Comparison of ENCODE assay signal across 32 mouse cellular contexts in genomic region chr1:80504081-80504480, GRCm38 (mm10). TPM values are rescaled to one million over a fixed set of nuclear protein-coding genes. Genes with fewer than 3 reads are reported as not detected.
"Had no signal": no experiment of that assay in that cellular context is flagged by ENCODE, and none has a peak within 500 bp of the region (broad histone marks: within the 10 kb centered on the region; RNA-seq: fewer than 3 reads in every experiment).

No protein-coding gene starts in this region.

- H3K9ac ChIP-seq: embryonic facial prominence, embryonic 12.5 days; embryonic facial prominence, embryonic 13.5 days; embryonic facial prominence, embryonic 15.5 days; forebrain, embryonic 12.5 days; forebrain, embryonic 13.5 days; forebrain, embryonic 15.5 days; forebrain, postnatal 0 days had no signal

- H3K9me3 ChIP-seq: embryonic facial prominence, embryonic 10.5 days; embryonic facial prominence, embryonic 12.5 days; embryonic facial prominence, embryonic 13.5 days; embryonic facial prominence, embryonic 15.5 days; forebrain, embryonic 10.5 days; forebrain, embryonic 12.5 days; forebrain, embryonic 13.5 days; forebrain, embryonic 15.5 days; heart, embryonic 10.5 days had no signal

- ATAC-seq: forebrain, embryonic 13.5 days; forebrain, embryonic 14.5 days; forebrain, embryonic 15.5 days; forebrain, postnatal 0 days had no signal

- H3K27ac ChIP-seq: embryonic facial prominence, embryonic 10.5 days; embryonic facial prominence, embryonic 12.5 days; embryonic facial prominence, embryonic 13.5 days; embryonic facial prominence, embryonic 15.5 days; forebrain, embryonic 10.5 days; forebrain, embryonic 12.5 days; forebrain, embryonic 13.5 days; forebrain, embryonic 15.5 days; gastrocnemius, adult 2 months; heart, adult 2 months; heart, embryonic 10.5 days had no signal

- H3K4me3 ChIP-seq: embryonic facial prominence, embryonic 10.5 days; embryonic facial prominence, embryonic 12.5 days; embryonic facial prominence, embryonic 13.5 days; embryonic facial prominence, embryonic 15.5 days; erythroblast, embryonic 14.5 days; forebrain, embryonic 10.5 days; forebrain, embryonic 12.5 days; forebrain, embryonic 13.5 days; forebrain, embryonic 15.5 days; gastrocnemius, adult 2 months; heart, adult 2 months; heart, embryonic 10.5 days had no signal

- H3K4me2 ChIP-seq: embryonic facial prominence, embryonic 12.5 days; embryonic facial prominence, embryonic 13.5 days; embryonic facial prominence, embryonic 15.5 days; forebrain, embryonic 12.5 days; forebrain, embryonic 13.5 days; forebrain, embryonic 15.5 days; heart, embryonic 11.5 days had no signal

- H3K27me3 ChIP-seq: embryonic facial prominence, embryonic 12.5 days; embryonic facial prominence, embryonic 13.5 days; embryonic facial prominence, embryonic 15.5 days; forebrain, embryonic 12.5 days; forebrain, embryonic 13.5 days; forebrain, embryonic 15.5 days had no signal

- DNase-seq: cerebellum, adult 8-10 months; cerebellum, adult 9-10 months; cerebellum, adult 9-11 months; cerebellum, postnatal 25 days; cerebellum, postnatal 36 days; gastrocnemius, adult 2 months; gastrocnemius, postnatal 10 days; gastrocnemius, postnatal 14 days; gastrocnemius, postnatal 25 days; gastrocnemius, postnatal 36 days; heart, adult 11 months; heart, adult 18-20 months; heart, adult 2 months had no signal

- H3K4me1 ChIP-seq: embryonic facial prominence, embryonic 10.5 days; embryonic facial prominence, embryonic 12.5 days; embryonic facial prominence, embryonic 15.5 days; forebrain, embryonic 10.5 days; forebrain, embryonic 12.5 days; forebrain, embryonic 13.5 days; heart, embryonic 10.5 days had no signal

- H3K36me3 ChIP-seq: embryonic facial prominence, embryonic 10.5 days; embryonic facial prominence, embryonic 12.5 days; embryonic facial prominence, embryonic 15.5 days; forebrain, embryonic 10.5 days; forebrain, embryonic 12.5 days; forebrain, embryonic 15.5 days; heart, embryonic 10.5 days had no signal

RNA-seq across cellular contexts. Expression of gene Gm45261, which starts 42.8 kb away (rescaled TPM):
- polyA plus RNA-seq: cortical plate, adult 2 months; embryonic facial prominence, embryonic 10.5 days; embryonic facial prominence, embryonic 11.5 days; embryonic facial prominence, embryonic 12.5 days; embryonic facial prominence, embryonic 13.5 days; embryonic facial prominence, embryonic 14.5 days; embryonic facial prominence, embryonic 15.5 days; erythroblast, embryonic 14.5 days; forebrain, embryonic 10.5 days; forebrain, embryonic 11.5 days; forebrain, embryonic 12.5 days; forebrain, embryonic 13.5 days; forebrain, embryonic 14.5 days; forebrain, embryonic 15.5 days; forebrain, postnatal 0 days; frontal cortex, adult 2 months; gonadal fat pad, adult 2 months; heart, adult 2 months; heart, embryonic 10.5 days; heart, embryonic 11.5 days had no signal
